Mouse (Mus musculus) spleen, postnatal 4 days (tissue): ENCODE measurements around the gene Phf8.
"Not testable (repeated sequence)": the region's sequence is repeated elsewhere in the genome, so short reads cannot be mapped to it uniquely, and the experiment has no call there.

Experiments
- DNase-seq, 2 experiments: peaks; one replicate each; pipeline ENCODE4 v3.0.0; 2022; ENCODE audit warnings: low spot score in 2 of 2

The Phf8 gene

GRCm38 (mm10) chrX:151520458-151521322, at the start of gene Phf8:
Gene Phf8, plus strand, starts transcription at chrX:151520672.
- peak; percentile 96 for DNase-seq

DNA sequence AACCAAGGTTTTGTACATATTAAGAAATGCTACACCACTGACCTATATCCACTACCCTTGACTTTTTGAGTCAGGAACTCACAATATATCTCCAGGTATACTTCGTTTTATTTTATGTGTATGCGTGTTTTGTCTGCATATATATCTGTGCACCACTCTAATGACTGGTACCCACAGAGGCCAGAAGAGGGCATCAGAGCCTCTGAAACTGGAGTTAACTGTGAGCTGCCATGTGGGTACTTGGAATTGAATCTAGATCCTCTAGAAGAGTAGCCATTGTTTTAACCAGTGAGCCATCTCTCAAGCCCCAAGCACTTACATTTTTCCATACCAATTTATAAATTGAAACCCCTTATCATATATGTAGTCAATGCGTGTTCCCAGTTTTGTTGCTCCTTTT, 32.3 kb upstream of the Phf8 start:
- no peak for DNase-seq

DNA sequence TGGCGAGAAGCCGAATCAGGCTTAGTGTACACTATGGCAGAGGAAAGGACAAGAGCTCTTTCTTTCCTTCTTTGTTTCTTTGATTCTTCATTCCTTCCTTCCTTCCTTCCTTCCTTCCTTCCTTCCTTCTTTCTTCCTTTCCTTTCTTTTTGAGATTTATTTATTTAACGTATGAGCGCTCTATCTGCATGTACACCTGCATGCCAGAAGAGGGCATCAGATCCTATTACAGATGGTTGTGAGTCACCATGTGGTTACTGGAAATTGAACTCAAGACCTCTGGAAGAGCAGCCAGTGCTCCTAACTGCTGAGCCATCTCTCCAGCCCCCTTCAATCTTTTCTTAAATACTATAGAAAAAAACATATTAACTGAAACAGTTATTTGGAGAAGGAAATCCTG, 27.2 kb upstream of the Phf8 start:
- not testable (repeated sequence) for DNase-seq

- no peak for DNase-seq
Observed at GRCm38 (mm10) chrX:151496596-151496995, 23.9 kb upstream of the Phf8 start.

GRCm38 (mm10) chrX:151508536-151508935, 11.9 kb upstream of the Phf8 start:
- no peak for DNase-seq

GRCm38 (mm10) chrX:151509906-151510305, 10.6 kb upstream of the Phf8 start:
- DNase-seq = no peak

DNA sequence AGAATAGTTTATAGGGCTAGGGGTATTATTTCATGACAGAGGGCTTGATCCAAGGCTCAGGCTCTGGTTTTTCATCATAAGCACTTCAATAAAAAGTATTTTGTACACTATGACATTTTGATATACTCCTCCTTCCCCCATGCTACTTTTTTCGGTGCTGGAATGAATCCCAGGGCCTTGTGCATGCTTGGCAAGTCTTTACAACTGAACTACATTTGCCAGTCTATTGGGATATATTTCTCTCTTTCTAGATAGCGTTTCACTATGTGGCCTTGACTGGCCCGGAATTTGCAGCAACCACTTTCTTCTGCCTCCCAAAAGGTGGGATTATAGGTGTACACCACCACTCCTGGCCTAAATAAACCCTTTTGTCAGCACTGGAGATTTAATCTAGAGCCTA, 7.4 kb upstream of the Phf8 start:
- no peak for DNase-seq

DNA sequence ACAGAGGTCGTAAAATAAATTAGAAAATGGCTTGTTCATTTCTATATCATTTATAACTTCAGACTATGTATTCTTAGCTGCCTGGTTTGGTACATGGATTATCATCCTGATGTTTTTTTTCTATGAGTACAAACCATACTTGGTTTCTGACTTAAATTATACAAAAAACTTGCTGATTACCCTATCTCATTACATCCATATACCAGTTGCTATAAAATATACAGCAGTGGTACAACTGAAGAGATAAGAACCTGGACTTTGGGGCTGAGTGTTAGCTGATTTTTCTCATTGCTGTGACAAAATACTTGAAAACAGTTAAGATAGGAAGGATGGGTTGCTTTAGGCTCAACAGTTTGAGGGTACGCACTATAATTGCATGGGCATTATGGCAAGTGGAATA, 6.8 kb upstream of the Phf8 start:
- DNase-seq = no peak

- peak in 1 of 2 experiments; percentile 20 for DNase-seq
Observed at GRCm38 (mm10) chrX:151518181-151518580, 2.3 kb upstream of the Phf8 start.

GRCm38 (mm10) chrX:151520127-151520457, 380 bp upstream of the Phf8 start:
- DNase-seq = no peak

DNA sequence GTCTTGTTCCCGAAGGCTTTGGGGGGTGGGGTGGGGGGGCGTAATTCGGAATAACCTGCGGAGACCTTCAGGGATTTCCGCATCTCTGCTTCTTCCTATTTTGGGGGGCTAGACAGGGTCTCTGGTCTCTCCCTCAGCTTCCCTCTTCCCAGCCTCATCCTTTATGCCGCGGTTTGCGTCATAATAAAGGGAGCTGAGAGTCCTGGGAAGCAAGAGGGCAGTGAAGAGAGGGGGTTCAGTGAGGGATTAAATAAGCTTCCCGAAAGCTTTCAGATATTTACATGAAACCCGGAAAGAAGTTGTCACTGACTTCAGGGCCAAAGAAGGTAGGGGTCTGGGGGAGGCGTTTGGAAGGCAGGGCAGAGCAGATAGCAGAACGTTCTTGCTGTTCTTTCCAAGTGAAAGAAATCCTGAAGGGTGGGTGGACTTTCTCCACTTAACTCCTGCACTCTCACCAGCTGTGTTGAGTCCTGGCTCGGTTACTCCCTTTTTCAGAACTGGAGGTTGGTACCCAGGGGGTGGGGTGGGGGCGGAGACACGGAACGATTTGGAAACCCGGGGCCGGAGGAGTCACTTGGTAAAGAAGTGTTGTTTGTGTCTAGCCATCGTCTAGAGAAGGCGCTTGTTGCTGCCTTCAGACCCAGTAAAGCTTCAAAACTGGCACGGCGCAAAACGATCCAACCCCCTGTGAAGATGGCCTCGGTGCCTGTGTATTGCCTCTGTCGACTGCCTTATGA, 1.5 kb downstream of the Phf8 start:
- peak; percentile 41 to 65 for DNase-seq

DNA sequence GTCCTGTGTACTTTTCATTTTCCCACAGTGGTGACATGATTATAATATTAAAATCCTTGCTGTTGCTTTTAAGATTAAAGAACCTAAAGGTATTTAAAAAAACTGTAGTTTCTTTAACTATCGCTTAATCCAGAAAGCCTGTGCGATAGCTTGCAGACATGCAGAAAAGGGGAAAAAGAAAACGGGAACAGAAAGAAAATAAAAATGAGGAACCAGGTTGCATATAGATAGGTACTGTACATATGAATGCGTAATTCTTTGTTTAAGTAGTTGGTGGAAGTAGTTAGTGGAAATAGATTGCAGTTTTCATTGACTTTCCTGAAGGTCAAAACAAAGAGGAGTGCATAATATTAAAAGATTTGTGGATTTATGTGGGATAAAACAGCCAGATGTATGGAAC, 32.9 kb downstream of the Phf8 start:
- no peak for DNase-seq

DNA sequence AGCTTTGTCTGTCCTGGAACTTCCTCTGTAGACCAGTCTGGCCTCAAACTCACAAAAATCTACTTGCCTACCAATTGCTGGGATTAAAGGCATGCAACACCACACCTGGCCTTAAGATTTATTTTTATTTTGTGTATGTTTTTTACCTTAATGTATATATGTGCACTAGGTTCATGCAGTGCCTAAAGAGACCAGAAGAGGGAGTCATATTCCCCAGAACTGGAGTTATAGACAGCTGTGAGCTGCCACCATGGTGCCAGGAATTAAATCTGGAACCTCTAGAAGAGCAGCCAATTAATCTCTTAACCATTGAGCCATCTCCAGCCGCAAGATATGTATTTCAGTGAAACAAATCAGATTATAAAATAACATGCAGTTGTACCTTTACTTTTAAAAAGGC, 54.7 kb downstream of the Phf8 start:
- no peak for DNase-seq

GRCm38 (mm10) chrX:151643386-151643785, 122.9 kb downstream of the Phf8 start:
- DNase-seq = no peak

- DNase-seq = no peak
Observed at GRCm38 (mm10) chrX:151653744-151654143, 133.3 kb downstream of the Phf8 start.

- no peak for DNase-seq
Observed at GRCm38 (mm10) chrX:151674492-151675171, 154.2 kb downstream of the Phf8 start.
